Mouse (Mus musculus): ENCODE measurements at regions not wholly inside any gene's neighbourhood (a gene's known extent, or its start where the extent isn't known, plus 50 kb on each side); places are given as distances from the start of the nearest gene placed in this dataset. TPM values are rescaled to one million over a fixed set of nuclear protein-coding genes. Genes with fewer than 3 reads are reported as not detected.

GRCm38 (mm10) chr10:109117143-109117542 lies 106.4 kb upstream of the Syt1 start:
- Histone ChIP-seq H3K9ac (ENCODE audit: low read depth, low read length) (no peak overlapping the region), H3K36me3 (ENCODE audit: control insufficient read depth, insufficient read depth, low read length) (no peaks in the 10 kb centered on the region), H3K27ac (ENCODE audit: low read depth, low read length) (no peak overlapping the region), H3K4me1 (ENCODE audit: control insufficient read depth, insufficient read depth, low read depth, low read length) (no peaks in the 10 kb centered on the region), H3K27me3 (replicated peaks; ENCODE audit: control insufficient read depth, insufficient read depth, low read length) (no peaks in the 10 kb centered on the region), H3K4me3 (ENCODE audit: low read length) (no peak overlapping the region), H3K9me3 (ENCODE audit: control insufficient read depth, low read length) (no peaks in the 10 kb centered on the region), H3K4me2 (ENCODE audit: low read length) (no peak overlapping the region)
- 95% methylated on average over 5 of the region's 5 CpGs for WGBS
- no peak for ATAC-seq

- Histone ChIP-seq H3K4me1 (ENCODE audit: control insufficient read depth, insufficient read depth, low read depth, low read length) (no peaks in the 10 kb centered on the region), H3K27ac (ENCODE audit: low read depth, low read length) (no peak overlapping the region), H3K4me2 (ENCODE audit: low read length) (no peak overlapping the region), H3K9me3 (ENCODE audit: control insufficient read depth, low read length) (no peaks in the 10 kb centered on the region), H3K9ac (ENCODE audit: low read depth, low read length) (no peak overlapping the region), H3K4me3 (ENCODE audit: low read length) (no peak overlapping the region), H3K36me3 (ENCODE audit: control insufficient read depth, insufficient read depth, low read length) (no peaks in the 10 kb centered on the region), H3K27me3 (replicated peaks; ENCODE audit: control insufficient read depth, insufficient read depth, low read length) (no peaks in the 10 kb centered on the region)
- 86% methylated on average over 4 of the region's 4 CpGs for WGBS
- ATAC-seq: no peak
Measured at GRCm38 (mm10) chr10:109115013-109115627, 104.3 kb upstream of the Syt1 start.

- no peaks in the 10 kb centered on the region for H3K9me3 ChIP-seq (ENCODE audit: control insufficient read depth, low read length)
- H3K4me3 ChIP-seq (ENCODE audit: low read length): no peak overlapping the region
- H3K27me3 ChIP-seq (replicated peaks; ENCODE audit: control insufficient read depth, insufficient read depth, low read length): no peaks in the 10 kb centered on the region
- no peaks in the 10 kb centered on the region for H3K4me1 ChIP-seq (ENCODE audit: control insufficient read depth, insufficient read depth, low read depth, low read length)
- H3K9ac ChIP-seq (ENCODE audit: low read depth, low read length): no peak overlapping the region
- no peak overlapping the region for H3K27ac ChIP-seq (ENCODE audit: low read depth, low read length)
- no peak for ATAC-seq
- WGBS: 81% methylated on average over 2 of the region's 2 CpGs
- H3K36me3 ChIP-seq (ENCODE audit: control insufficient read depth, insufficient read depth, low read length): no peaks in the 10 kb centered on the region
- H3K4me2 ChIP-seq (ENCODE audit: low read length): no peak overlapping the region
Measured at GRCm38 (mm10) chr10:109105781-109106180, 95.0 kb upstream of the Syt1 start.

- H3K36me3 ChIP-seq (ENCODE audit: control insufficient read depth, insufficient read depth, low read length): no peaks in the 10 kb centered on the region
- no peaks in the 10 kb centered on the region for H3K4me1 ChIP-seq (ENCODE audit: control insufficient read depth, insufficient read depth, low read depth, low read length)
- no peak overlapping the region for H3K9ac ChIP-seq (ENCODE audit: low read depth, low read length)
- H3K9me3 ChIP-seq (ENCODE audit: control insufficient read depth, low read length): no peaks in the 10 kb centered on the region
- no peak overlapping the region for H3K27ac ChIP-seq (ENCODE audit: low read depth, low read length)
- H3K27me3 ChIP-seq (replicated peaks; ENCODE audit: control insufficient read depth, insufficient read depth, low read length): no peaks in the 10 kb centered on the region
- no peak overlapping the region for H3K4me3 ChIP-seq (ENCODE audit: low read length)
- no peak overlapping the region for H3K4me2 ChIP-seq (ENCODE audit: low read length)
- ATAC-seq: no peak
- WGBS: 66% methylated on average over 4 of the region's 4 CpGs
Measured at GRCm38 (mm10) chr10:109092219-109092618, 81.4 kb upstream of the Syt1 start.

- Histone ChIP-seq H3K4me1 (ENCODE audit: control insufficient read depth, insufficient read depth, low read depth, low read length) (no peaks in the 10 kb centered on the region), H3K4me3 (ENCODE audit: low read length) (no peak overlapping the region), H3K9me3 (ENCODE audit: control insufficient read depth, low read length) (no peaks in the 10 kb centered on the region), H3K9ac (ENCODE audit: low read depth, low read length) (no peak overlapping the region), H3K27me3 (replicated peaks; ENCODE audit: control insufficient read depth, insufficient read depth, low read length) (no peaks in the 10 kb centered on the region), H3K4me2 (ENCODE audit: low read length) (no peak overlapping the region), H3K27ac (ENCODE audit: low read depth, low read length) (no peak overlapping the region), H3K36me3 (ENCODE audit: control insufficient read depth, insufficient read depth, low read length) (no peaks in the 10 kb centered on the region)
- WGBS: 43% methylated on average over 7 of the region's 7 CpGs
- ATAC-seq: no peak
Measured at GRCm38 (mm10) chr10:109079773-109080172, 69.0 kb upstream of the Syt1 start.

- Histone ChIP-seq H3K27me3 (replicated peaks; ENCODE audit: control insufficient read depth, insufficient read depth, low read length) (no peaks in the 10 kb centered on the region), H3K4me2 (ENCODE audit: low read length) (no peak overlapping the region), H3K4me3 (ENCODE audit: low read length) (no peak overlapping the region), H3K36me3 (ENCODE audit: control insufficient read depth, insufficient read depth, low read length) (no peaks in the 10 kb centered on the region), H3K9ac (ENCODE audit: low read depth, low read length) (no peak overlapping the region), H3K4me1 (ENCODE audit: control insufficient read depth, insufficient read depth, low read depth, low read length) (no peaks in the 10 kb centered on the region), H3K27ac (ENCODE audit: low read depth, low read length) (no peak overlapping the region), H3K9me3 (ENCODE audit: control insufficient read depth, low read length) (no peaks in the 10 kb centered on the region)
- WGBS: 78% methylated on average over 7 of the region's 7 CpGs
- ATAC-seq: peak; percentile 58; the same call in 1 of the 2 replicates
Measured at GRCm38 (mm10) chr10:109074218-109074617, 63.4 kb upstream of the Syt1 start.

Small RNA genes in the stretch of these regions (microRNA-seq; reads per million reads assigned to microRNA genes)
- not detected for gene Gm44495

All from hindbrain, embryonic 16.5 days (tissue).